Mouse (Mus musculus) erythroblast, adult 5-6 weeks (primary cell): Measurements from ENCODE around the gene Fermt3. TPM values are rescaled to one million over a fixed set of nuclear protein-coding genes. Genes with fewer than 3 reads are reported as not detected.

ENCODE experiments used
- ATAC-seq: replicated peaks from 2 replicates; pipeline ENCODE4 v1.8.0; 2016; ENCODE audit warnings: moderate number of reproducible peaks, mild to moderate bottlenecking, moderate TSS enrichment, inconsistent platforms; ENCODE audit not compliant: poor library complexity, low FRiP score, severe bottlenecking
- total RNA-seq, 2 experiments: library from RNA; stranded (forward) in 1 of 2; stranded (reverse) in 1 of 2; fragments of 150-400 nt in 1 of 2; fragments of 200-764, 138-1000 nt in 1 of 2; gene quantifications; 2 replicates each; pipeline versions ENCODE4 v1.2.3 to v1.2.4; 2015 to 2017; ENCODE audit warnings: low replicate concordance in 2 of 2

Gene Fermt3
- total RNA-seq, 2 experiments from 2014 or later = 20.8 to 49.0 TPM

DNA sequence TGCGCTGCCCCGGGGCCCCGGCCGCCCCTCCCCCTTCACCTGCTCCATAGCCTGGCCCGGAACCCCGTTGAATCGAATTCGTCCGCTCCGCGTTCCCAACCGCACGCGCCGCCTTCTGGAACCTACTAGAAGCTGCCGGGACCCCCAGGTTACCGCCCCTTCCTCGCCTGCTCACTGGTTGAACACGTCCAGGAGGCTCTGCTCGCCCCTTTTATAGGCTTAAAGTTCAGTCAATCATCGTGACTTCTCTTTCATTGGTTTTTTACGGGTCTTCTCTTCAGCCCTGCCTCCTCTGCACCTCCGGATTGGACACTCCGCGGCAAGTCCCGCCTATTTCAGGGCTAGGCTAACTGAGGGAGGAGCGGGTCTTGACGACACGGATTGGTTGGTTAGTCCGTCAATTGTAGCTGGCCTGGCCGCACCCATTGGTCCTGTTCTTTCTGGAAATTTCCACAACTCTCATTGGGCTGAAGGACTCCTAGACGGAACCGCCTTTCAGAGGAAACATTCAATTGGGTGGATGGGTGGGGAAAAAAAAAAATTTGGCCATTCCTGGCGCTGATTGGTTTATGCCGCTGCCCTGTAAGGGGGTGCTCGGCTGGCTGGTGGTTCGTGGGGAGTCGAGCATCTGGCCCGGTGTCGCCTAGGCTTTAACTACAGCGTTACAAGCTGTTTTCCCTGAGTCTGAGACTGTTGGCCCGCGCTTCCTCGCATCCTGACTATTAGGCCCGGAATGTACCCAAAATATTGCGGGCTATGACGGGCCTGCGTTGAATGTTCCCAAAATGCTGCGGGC lies 20.8 kb upstream of the Fermt3 start, which contains the start of gene Stip1:
Stip1 (minus strand) TSS at position 127 of the 796 bp plus-strand sequence.
- peak; percentile 92 for ATAC-seq

DNA sequence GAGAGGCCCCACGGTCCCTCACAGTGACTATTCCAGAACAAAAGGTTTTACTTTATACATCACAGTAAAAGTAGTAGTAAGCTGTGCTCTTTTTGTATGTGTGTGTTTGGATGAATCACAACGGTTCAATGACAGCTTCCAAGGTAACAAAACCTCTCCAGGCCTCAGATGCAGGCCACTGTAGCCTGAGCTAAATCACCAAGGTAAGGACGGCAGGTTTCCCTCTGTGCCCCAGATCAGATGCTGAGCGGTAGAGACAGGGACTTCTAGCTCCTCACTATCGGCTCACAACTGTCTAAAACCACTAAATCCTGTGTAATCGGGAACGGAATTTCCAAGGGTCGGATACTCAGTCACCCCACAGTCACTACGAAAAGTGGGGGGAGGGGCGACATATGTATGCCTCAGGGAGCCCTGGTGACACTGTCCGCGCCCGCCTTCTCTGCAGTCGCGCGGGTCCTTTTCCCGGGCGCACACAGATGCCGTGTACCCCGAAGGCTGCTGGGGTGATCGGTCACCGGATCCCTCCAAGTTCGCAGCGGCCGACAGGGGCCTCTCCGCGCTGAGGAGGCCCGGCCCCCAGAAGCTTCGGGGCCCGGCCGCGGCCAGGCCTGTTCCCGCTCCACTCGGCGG lies 19.9 kb upstream of the Fermt3 start:
- 0 out of 2 replicates have a peak, but pooled peaks have one; percentile 12 for ATAC-seq

DNA sequence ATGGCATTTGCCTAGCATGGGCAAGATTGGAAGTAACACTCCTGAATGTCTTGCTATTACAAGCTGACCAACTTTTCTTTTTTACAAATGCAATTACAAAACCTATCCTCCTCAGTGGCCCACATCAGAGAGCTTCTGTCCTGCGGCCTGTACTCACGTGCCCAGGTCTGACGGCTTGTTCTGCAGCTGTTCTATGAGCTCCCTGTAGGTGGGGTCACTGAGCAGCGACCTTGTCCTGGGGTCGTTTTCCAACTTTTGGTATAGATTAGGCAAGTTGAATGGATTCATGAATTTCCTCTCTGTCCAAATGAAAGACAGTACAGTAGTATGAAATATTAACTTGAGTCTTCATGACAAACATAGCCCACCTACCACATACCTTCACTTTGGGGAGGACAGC lies 14.7 kb upstream of the Fermt3 start:
- ATAC-seq = no peak

DNA sequence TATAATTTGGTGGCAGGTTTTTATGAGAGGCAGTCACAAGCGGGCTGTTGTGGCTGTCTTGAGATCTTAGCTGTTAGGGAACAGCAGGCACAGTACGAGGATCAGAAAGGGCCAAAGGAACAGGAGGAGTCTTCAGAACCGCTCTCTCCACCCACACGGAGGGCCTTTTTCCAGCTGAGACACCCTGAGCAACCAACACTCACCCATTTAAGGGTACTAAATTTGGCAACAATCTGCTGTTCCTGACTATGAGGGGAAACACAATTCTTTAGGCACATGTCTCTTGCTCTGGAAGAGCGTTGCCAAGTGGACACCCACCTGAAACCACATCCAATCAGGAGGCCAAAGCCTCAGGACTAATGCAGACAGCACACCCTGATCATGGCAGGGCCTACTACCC lies 10.3 kb upstream of the Fermt3 start:
- no peak for ATAC-seq

DNA sequence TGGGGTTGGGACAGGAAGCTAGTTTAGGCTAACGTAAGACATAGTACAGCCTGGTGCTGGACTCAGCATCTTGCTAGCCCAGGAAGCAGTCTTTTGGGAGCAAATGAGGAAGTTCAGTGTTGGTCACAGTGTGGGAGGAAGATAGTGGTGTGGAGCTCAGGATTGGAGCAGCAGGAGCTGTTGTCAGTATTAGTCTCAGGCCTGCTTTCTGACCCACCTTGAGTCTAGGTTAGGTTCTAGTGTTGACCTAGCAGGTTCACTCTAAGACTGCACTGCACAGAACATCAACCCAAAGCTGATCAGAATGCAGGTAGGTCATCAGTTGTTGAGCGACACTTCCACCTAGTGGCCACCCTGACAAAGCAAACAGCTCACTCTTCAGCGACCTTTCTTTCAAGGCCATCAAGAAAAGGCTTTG lies 964 bp upstream of the Fermt3 start:
- ATAC-seq = peak; percentile 56; the same call in 1 of the 2 replicates

DNA sequence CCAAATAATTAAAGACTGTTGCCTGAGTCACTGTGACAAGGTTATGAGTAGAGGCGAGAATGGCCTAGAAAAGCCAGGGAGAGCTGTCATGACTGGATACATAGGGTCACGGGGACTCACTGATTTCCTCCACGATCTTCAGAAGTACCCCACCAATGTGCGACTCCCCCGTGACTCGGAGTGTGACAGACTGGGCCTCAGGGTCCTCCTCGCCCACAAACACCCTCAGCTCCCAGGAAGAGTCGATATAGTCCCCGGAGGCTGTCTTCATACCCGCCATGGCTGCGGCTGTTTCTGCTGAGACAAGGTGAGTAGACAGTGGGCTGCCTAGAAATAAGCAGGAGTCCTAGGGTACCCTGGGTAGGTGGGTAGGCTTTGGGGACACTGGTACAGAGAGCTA lies 723 bp downstream of the Fermt3 start:
- peak; percentile 32 for ATAC-seq

DNA sequence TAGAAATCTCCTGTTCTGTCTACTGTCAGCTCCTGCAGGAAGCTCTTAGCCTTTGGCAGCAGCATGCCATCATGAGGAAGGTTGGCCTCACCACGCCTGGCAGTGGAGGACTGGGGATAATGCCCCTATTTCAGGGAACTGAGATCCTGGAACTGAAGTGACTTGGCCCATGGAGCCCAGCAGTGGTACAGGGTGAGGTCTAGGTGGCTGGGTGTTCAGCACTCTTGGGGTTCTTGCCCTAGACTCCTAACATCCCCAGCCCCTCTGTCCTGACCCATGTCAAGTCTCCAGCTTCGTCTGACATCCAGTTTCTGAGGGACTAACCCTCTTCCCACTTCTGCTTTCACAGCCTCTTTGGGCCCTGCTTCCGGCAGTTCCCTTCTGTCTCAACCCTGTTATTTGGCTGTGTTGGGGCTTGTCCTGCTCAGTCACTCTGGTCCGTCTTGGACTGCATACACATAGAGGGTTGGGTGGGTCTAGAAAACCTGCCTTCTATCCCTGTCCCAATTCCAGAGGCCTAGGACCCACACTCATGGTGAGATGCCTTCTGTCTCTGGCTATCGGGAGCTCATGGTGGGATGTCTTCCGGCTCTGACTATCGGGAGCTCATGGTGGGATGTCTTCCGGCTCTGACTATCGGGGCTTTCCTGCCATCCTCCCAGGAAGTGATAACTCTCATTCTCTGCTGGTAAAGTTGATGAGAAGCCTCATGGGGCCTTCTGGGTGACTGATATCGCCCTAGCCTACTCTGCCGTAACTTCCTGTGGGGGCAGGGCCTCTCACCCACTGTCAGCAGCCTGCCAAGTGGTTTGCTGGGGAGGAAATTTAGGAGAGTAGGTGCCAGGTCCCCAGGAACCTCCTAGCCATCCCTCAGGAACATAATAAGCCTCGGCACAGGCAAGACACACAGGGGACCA lies 1.5 kb downstream of the Fermt3 start:
- ATAC-seq = peak; percentile 76

DNA sequence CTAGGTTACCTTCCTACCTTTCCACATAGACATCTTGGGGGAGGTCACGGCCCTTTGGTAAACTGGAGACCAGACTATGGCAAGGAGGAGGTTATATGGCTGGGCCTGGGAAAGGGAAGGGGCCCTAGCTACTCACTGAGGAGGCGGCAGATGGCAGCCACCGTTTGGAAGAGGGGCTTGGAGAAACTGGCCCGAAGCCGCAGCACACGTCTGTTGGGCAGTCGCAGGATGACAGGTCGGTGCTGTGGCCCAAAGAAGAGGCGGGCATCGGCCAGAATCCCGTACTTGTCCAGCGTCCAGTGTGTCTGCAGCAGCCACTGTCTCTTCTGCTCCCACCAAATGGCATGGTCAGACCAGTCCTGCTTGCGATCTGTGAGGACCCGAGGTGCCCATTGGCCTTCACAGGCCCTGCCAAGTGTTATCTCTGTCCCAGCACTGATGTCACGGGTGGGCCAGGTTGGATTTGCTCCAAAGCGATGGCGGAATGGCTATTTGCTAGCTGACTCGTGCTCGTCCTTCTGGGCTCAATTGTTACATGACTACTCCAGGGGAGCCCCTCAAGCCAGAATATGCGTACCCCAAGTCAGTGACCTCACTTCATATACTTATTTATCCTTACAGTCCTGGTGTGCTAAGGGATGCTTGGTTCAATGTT lies 4.7 kb downstream of the Fermt3 start:
- ATAC-seq = no peak

DNA sequence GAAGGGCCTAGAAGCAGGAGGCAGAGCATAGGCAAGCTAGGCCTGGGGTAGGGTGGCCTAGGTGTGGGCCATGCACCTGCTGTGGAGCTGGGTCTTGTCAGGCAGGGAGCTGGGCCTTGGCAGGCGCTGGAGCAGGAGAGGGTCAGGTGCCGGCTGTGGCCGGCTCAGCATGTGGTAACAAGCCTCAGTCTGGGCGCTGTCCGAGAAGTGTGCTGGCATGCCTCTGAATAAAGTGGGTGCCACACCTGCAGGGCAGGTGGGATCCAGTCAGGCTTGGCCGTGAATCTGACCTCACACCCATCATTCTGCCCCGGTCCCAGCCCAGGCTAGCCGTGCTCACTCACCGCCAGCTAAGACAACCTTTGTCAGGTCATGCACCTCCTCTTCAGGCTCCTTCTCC lies 5.3 kb downstream of the Fermt3 start:
- ATAC-seq = no peak

DNA sequence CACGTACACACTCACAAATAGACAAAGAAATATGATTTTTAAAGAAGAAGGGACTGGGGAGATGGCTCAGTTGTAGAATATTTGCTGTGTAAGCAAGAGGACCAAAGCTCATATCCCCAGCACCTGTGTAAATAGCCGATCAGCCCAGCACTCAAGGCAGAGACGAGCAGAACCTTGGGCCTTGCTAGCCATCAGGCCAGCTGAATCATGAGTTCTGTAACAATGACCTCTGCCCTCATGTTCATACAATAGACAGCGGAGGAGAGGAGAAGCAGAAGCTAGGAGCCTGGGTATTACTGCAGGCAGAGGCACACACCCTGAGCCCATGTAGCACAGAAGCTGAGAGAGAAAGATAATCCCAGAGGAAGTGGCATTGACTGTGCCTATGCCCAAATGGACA lies 6.8 kb downstream of the Fermt3 start:
- ATAC-seq = no peak

DNA sequence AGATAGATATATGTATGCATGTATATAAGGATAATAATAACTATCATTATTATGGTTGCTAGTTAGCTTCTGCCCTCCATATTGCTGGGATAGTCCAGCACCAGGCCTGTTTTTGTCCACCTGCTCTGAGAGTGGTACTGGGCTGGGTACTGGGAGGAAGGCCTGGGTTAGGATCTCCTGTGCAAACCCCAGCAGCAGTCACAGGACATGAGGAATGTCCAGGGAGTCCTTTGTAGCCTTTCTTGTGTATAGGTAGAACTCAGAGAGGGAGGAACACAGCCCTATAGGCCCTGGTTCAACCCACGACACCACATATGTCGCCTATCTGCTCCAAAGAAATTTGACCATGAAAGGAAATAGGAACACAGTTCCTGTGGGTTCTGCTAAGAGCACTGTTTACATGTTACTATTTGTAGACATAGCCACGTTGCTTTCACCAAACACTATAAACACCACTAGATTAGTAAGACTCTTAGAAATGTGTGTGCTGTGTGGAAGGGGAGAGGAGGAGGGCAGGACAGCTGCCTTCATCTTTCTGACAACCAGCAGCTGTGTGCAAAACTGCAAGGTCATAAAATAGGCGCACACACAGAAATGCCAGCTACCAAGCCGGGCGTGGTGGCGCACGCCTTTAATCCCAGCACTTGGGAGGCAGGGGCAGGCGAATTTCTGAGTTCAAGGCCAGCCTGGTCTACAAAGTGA lies 12.2 kb downstream of the Fermt3 start:
- ATAC-seq = no peak

DNA sequence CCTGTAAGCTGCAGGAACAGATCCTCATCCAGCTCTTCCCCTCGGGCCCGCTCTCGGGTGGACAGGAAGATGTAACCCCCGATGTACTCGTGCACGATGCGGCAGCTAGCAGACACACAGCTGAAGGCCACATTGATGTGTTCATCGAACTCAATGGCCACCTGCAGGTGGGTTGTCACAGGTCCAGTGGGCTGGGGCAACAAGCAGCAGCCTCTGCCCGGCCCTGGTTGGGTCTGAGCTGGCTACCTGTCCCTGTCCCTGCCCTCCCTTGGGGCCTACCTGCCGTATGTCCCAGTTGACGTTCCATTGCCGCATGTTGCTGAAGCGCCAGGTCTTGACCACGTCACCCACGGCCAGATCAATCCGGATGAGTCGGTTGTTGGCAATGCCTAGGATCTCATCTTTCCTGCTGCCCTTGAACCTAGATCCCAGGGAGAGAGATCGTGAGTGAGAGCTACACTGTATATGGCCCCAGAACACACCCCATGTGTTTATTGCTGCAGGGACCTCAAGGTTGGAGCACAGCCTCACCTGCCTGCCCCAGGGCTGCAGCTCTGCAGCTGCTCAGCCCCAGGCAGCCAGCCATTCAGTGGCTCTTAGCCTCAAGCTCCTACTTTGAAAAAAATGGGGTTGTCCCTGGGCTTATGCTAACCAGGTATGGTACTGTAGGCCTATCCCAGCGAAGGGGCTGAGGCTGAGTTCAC lies 19.8 kb downstream of the Fermt3 start:
- ATAC-seq = no peak

DNA sequence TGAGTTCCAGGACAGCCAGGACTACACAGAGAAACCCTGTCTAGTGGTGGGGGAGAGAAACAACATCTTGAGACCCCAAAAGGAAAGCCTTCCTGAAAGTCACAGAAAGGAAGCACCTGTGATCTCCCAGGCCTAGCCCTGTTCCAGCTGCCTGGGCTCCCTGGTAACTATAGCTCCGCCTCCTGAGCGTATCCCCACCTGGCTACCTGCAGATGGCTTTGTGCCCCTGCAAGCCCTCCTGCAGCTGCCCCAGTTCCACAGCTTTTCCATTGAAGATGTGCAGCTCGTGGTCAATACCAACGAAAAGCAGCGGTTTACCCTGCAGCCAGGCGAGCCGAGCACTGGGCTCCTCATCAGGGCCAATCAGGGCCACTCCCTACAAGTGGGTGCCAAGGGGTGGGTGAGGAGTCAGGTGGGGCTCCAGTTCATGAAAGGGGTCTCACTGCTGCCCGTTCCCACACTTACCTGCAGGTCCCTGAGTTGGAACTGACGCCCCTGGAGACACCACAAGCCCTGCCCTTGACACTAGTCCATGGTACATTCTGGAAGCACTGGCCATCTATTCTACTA lies 21.5 kb downstream of the Fermt3 start:
- no peak for ATAC-seq

DNA sequence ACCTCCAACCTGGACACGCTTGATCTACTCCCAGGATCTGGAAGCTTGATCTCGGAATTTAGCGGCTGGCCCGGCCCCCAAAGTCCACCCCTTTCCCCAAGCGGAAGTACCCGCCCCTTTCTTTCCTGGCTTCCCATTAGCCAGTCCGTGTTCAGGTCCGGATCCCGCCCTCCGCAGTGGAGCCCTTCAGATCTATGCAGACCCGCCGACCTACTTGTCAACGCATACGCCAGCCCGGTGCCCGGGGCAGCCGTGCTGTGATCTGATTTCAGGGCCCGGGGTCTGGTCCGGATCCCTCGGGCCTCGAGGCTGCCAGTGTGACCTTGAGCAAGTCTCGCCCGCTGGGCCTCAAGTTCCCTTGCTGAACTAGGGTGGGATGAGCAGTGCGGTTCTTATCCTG lies 23.3 kb downstream of the Fermt3 start, which contains the start of the genes Nudt22 and Trpt1:
Nudt22 (minus strand) TSS at position 112 of the 400 bp plus-strand sequence.
Trpt1 (plus strand) TSS at position 126 of the 400 bp plus-strand sequence.
- ATAC-seq = peak; percentile 74

DNA sequence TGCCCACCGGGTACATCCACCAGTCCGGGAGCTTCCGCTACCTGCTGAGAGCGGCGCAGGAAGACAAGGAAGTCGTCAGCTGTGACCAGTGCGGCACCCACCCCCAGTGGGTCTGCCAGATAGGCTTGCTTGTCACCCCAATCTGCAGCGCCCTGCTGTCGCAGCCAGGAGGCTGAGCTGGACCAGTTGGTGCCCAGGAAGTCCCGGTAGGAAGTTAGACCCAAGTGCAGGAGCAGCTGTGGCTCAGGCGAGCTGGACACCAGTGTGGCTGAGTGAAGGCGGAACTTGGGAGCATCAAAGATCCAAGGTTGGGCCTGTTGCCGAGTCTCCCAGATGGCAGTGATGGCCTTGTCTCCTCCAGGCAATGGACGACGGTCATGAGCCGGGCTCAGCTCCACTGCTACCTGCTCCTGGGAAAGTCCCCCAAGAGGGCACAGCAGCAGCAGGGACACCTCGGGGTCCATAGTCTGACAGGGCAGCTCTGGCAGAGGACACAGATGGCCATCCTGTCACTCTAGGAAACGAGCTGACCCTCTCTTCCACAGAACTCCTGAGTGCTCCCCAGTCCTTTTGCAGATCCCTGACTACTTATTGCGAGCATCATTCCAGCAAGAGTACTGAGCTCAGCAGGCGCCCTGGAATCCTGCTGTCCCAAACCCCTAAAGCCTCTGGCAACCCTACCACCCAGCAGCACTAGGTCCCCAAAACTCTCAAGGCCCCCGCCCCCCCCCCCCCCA lies 23.8 kb downstream of the Fermt3 start:
- ATAC-seq = no peak

DNA sequence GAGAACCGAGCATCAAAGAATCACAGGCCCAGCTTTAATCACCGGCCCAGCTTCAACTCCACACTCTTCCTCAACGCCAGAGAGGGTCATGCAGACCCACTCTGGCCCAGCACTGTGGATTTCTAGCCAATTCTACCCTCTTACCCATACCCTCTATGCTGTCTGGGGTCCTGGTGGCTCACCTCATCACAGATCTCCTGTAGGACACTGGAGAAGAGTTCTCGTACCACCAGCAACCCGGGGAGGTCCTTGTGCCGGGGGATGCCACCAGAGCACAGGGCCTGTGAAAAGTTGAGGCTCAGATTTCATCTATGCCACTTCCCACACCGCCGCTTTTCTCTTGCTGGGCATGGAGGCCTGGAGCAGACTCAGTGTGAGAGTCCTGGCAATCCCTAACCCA lies 24.8 kb downstream of the Fermt3 start:
- ATAC-seq = no peak

DNA sequence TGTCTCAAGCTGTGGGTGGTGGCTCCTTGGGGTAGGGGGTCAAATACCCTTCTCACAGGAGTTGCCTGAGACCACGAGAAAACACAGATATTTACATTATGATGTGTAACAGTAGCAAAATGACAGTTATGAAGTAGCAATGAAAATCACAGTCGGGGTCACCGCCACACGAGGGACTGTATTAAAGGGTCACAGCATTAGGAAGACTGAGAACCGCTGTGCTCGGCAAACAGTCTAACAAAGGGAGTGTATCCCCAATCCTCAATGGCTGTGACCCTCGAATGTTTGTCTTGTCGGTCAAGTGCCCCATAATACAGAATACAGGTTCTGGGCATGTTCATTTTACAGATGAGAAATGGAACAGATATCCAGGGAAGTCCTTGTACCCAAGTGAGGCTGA lies 25.3 kb downstream of the Fermt3 start:
- no peak for ATAC-seq
